Mouse (Mus musculus) intestine, embryonic 14.5 days (tissue): ENCODE measurements at regions not wholly inside any gene's neighbourhood (a gene's known extent, or its start where the extent isn't known, plus 50 kb on each side); places are given as distances from the start of the nearest gene placed in this dataset.

Source experiments
- ATAC-seq: fragments of 200-750 bp; cut with Nextera tagmentation; replicated peaks from 2 replicates; pipeline ENCODE4 v1.8.0; 2017; ENCODE audit warnings: low read depth, moderate number of reproducible peaks, moderate TSS enrichment, moderate library complexity; ENCODE audit not compliant: low FRiP score, low TSS enrichment
- DNase-seq: peaks from one replicate; pipeline ENCODE4 v3.0.0-alpha.2; 2018; ENCODE audit warnings: low spot score
- H3K27ac ChIP-seq: fragments of 300-500 bp; sonication (generic); 2 replicates; pipeline ENCODE4 v1.5.1; 2014; ENCODE audit warnings: low read depth, mild to moderate bottlenecking, control low read depth
- H3K27me3 ChIP-seq: fragments of 300-500 bp; sonication (generic); replicated peaks from 2 replicates; pipeline ENCODE4 v1.6.1; 2014; ENCODE audit warnings: low read length, control low read depth; ENCODE audit not compliant: control insufficient read depth, insufficient read depth
- H3K36me3 ChIP-seq: fragments of 300-500 bp; sonication (generic); 2 replicates; pipeline ENCODE4 v1.6.1; 2014; ENCODE audit warnings: low read length, control low read depth; ENCODE audit not compliant: control insufficient read depth, insufficient read depth
- H3K4me1 ChIP-seq: fragments of 300-500 bp; sonication (generic); replicated peaks from 2 replicates; pipeline ENCODE4 v1.6.1; 2014; ENCODE audit warnings: low read length, control low read depth, mixed read lengths; ENCODE audit not compliant: control insufficient read depth, insufficient read depth
- H3K4me2 ChIP-seq: fragments of 300-500 bp; sonication (generic); 2 replicates; pipeline ENCODE4 v1.6.1; 2014; ENCODE audit warnings: low read length
- H3K4me3 ChIP-seq: fragments of 300-500 bp; sonication (generic); 2 replicates; pipeline ENCODE4 v1.5.1; 2014; ENCODE audit warnings: low read depth, low read length, control low read depth, mixed read lengths
- H3K9ac ChIP-seq: fragments of 300-500 bp; sonication (generic); 2 replicates; pipeline ENCODE4 v1.6.1; 2014; ENCODE audit warnings: mild to moderate bottlenecking, low read length
- H3K9me3 ChIP-seq: fragments of 300-500 bp; sonication (generic); 2 replicates; pipeline ENCODE4 v1.6.1; 2016; ENCODE audit warnings: low read length, control low read depth; ENCODE audit not compliant: control insufficient read depth
- WGBS: fragments of 180-500 bp; shearing (Covaris S2); extraction: QIAGEN DNeasy Blood & Tissue Kit; methylation state at CpG from one replicate; pipeline ENCODE4 v1.1.7; 2014; 5-methylcytosine and 5-hydroxymethylcytosine counted together

DNA sequence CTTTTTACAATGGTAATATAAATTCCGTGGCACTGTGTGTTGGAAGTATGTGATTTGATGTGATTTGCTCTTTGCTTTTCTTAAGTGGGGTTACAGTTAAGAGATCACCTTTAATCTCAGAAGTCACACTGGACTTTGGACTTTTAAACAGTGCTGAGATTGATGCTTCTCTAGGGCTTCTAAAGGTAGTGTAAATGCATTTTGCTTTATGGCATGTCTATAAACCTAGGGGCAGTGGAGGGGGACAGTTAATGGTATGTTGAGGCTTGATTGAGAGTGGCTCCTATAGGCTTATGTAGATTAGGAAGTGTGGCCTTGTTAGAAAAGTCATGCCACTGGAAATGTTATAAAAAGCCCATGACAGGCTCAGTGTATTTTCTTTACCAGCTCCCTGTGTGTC, 735.3 kb downstream of the Nap1l3 start:
- Histone ChIP-seq H3K4me1 (no peaks in the 10 kb centered on the region), H3K4me2 (no peak overlapping the region), H3K27me3 (no peaks in the 10 kb centered on the region), H3K4me3 (no peak overlapping the region), H3K9me3 (no peaks in the 10 kb centered on the region), H3K36me3 (no peaks in the 10 kb centered on the region), H3K27ac (no peak overlapping the region), H3K9ac (no peak overlapping the region)
- DNase-seq (no peak), ATAC-seq (peak; percentile 86)
- 65% methylated on average over 1 of the region's 1 CpGs for WGBS

GRCm38 (mm10) chrX:121654582-121654981, 742.6 kb downstream of the Nap1l3 start:
- no peak overlapping the region for H3K9ac ChIP-seq
- WGBS = 61% methylated on average over 2 of the region's 2 CpGs
- H3K27me3 ChIP-seq = no peaks in the 10 kb centered on the region
- DNase-seq = no peak
- no peaks in the 10 kb centered on the region for H3K4me1 ChIP-seq
- ATAC-seq = no peak
- H3K27ac ChIP-seq = no peak overlapping the region
- no peaks in the 10 kb centered on the region for H3K36me3 ChIP-seq
- no peak overlapping the region for H3K4me3 ChIP-seq
- no peaks in the 10 kb centered on the region for H3K9me3 ChIP-seq
- H3K4me2 ChIP-seq = no peak overlapping the region

GRCm38 (mm10) chrX:121645548-121645947, 751.7 kb downstream of the Nap1l3 start:
- Histone ChIP-seq H3K36me3 (no peaks in the 10 kb centered on the region), H3K4me3 (no peak overlapping the region), H3K9me3 (no peaks in the 10 kb centered on the region), H3K9ac (no peak overlapping the region), H3K27me3 (no peaks in the 10 kb centered on the region), H3K4me2 (no peak overlapping the region), H3K27ac (no peak overlapping the region), H3K4me1 (no peaks in the 10 kb centered on the region)
- ATAC-seq (no peak), DNase-seq (no peak)
- WGBS = 82% methylated on average over 5 of the region's 5 CpGs

DNA sequence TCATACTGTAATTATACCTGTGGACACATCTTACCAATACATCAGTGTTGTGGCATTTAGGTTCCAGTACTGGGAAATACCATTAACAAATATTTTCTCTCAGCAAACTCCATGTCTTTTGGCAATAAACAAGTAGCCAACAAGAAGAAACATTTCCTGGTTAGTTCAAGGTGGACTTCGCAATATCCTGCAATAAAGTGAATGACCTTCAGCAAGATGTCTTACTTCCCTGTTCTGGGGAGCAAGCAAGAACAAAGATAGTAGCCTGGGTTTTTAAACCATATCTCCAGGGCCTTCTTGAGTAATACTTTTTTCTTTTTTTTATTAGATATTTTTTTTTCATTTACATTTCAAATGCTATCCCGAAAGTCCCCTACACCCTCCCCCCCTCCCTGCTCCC, 760.0 kb downstream of the Nap1l3 start:
- Histone ChIP-seq H3K36me3 (no peaks in the 10 kb centered on the region), H3K27me3 (no peaks in the 10 kb centered on the region), H3K4me3 (no peak overlapping the region), H3K9ac (no peak overlapping the region), H3K27ac (no peak overlapping the region), H3K9me3 (no peaks in the 10 kb centered on the region), H3K4me1 (no peaks in the 10 kb centered on the region), H3K4me2 (no peak overlapping the region)
- no peak for DNase-seq
- WGBS = 95% methylated on average over 2 of the region's 2 CpGs
- no peak for ATAC-seq

GRCm38 (mm10) chrX:121612061-121612460, 785.1 kb downstream of the Nap1l3 start:
- no peak for DNase-seq
- no peak overlapping the region for H3K4me2 ChIP-seq
- H3K36me3 ChIP-seq = no peaks in the 10 kb centered on the region
- WGBS = 76% methylated on average over 2 of the region's 2 CpGs
- H3K4me3 ChIP-seq = no peak overlapping the region
- H3K27ac ChIP-seq = no peak overlapping the region
- H3K4me1 ChIP-seq = no peaks in the 10 kb centered on the region
- ATAC-seq = no peak
- H3K9me3 ChIP-seq = no peaks in the 10 kb centered on the region
- H3K27me3 ChIP-seq = no peaks in the 10 kb centered on the region
- no peak overlapping the region for H3K9ac ChIP-seq

DNA sequence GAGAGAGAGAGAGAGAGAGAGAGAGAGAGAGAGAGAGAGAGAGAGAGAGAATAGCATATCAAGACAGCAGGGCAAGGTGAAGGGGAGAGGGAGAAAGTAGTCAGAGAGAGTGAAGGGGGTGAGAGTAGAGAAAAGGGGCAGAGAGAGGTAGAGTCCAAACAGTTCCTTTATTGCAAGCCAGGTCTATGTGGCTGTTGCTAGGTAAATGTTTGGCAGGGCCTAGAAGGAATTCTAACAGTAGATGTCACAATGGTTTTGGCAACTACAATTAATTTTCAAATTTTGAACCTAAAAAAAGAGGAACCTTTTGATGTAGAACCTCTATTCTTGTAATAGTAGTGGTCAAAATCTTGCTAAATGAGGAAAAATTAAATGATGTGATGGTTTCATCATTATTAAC, 804.3 kb downstream of the Nap1l3 start:
- no peak overlapping the region for H3K27ac ChIP-seq
- no peak overlapping the region for H3K4me3 ChIP-seq
- H3K9me3 ChIP-seq = no peaks in the 10 kb centered on the region
- no peak for ATAC-seq
- no peak for DNase-seq
- H3K4me1 ChIP-seq = no peaks in the 10 kb centered on the region
- H3K9ac ChIP-seq = no peak overlapping the region
- H3K4me2 ChIP-seq = no peak overlapping the region
- no peaks in the 10 kb centered on the region for H3K27me3 ChIP-seq
- H3K36me3 ChIP-seq = no peaks in the 10 kb centered on the region
